Mouse (Mus musculus) megakaryocyte, embryonic 14.5 days (primary cell): Measurements from ENCODE around the gene Clpb.

ENCODE experiments used
- FLI1 ChIP-seq: IDR thresholded peaks from 2 replicates; pipeline ENCODE4 v1.6.1; 2012; ENCODE audit warnings: low read length, inconsistent platforms, mixed read lengths
- GATA1 ChIP-seq: IDR thresholded peaks from 3 replicates; pipeline ENCODE4 v1.6.1; 2012; ENCODE audit warnings: mixed read lengths, low read length, inconsistent platforms, borderline replicate concordance

- TF ChIP-seq GATA1 (no peak), FLI1 (no peak)
Observed at GRCm38 (mm10) chr7:101663514-101664159, at the start of gene Clpb.
